Mouse (Mus musculus) liver, adult 2 months (tissue): ENCODE measurements around the gene Ppp4r1. TPM values are rescaled to one million over a fixed set of nuclear protein-coding genes. Genes with fewer than 3 reads are reported as not detected.

ENCODE experiments used
- DNase-seq: peaks from one replicate; pipeline ENCODE4 v3.0.0-alpha.2; 2011; ENCODE audit warnings: low read depth, low spot score; ENCODE audit errors: extremely low read depth
- H3K27ac ChIP-seq: fragments of 200-500 bp; replicated peaks from 2 replicates; pipeline ENCODE4 v1.5.1; 2012; ENCODE audit warnings: low read depth, mild to moderate bottlenecking, control low read depth, inconsistent platforms, low read length; ENCODE audit not compliant: insufficient read depth
- H3K27me3 ChIP-seq: fragments of 200-500 bp; 2 replicates; pipeline ENCODE4 v1.6.1; 2012; ENCODE audit warnings: mild to moderate bottlenecking, moderate library complexity, low read length, inconsistent platforms; ENCODE audit not compliant: control insufficient read depth, insufficient read depth
- H3K36me3 ChIP-seq: fragments of 200-500 bp; 2 replicates; pipeline ENCODE4 v1.6.1; 2012; ENCODE audit warnings: low read length, inconsistent platforms; ENCODE audit not compliant: control insufficient read depth, insufficient read depth
- H3K4me1 ChIP-seq: fragments of 200-500 bp; 2 replicates; pipeline ENCODE4 v1.6.1; 2011; ENCODE audit warnings: low read length; ENCODE audit not compliant: control insufficient read depth, insufficient read depth
- H3K4me3 ChIP-seq: fragments of 200-500 bp; 2 replicates; pipeline ENCODE4 v1.5.1; 2011; ENCODE audit warnings: low read depth, mild to moderate bottlenecking, control low read depth, low read length, moderate library complexity; ENCODE audit not compliant: insufficient read depth
- H3K79me2 ChIP-seq: fragments of 200-500 bp; 2 replicates; pipeline ENCODE4 v1.6.1; 2012; ENCODE audit warnings: inconsistent platforms, mild to moderate bottlenecking, low read length, moderate library complexity; ENCODE audit not compliant: control insufficient read depth, insufficient read depth
- H3K9ac ChIP-seq: fragments of 200-500 bp; 2 replicates; pipeline ENCODE4 v1.6.1; 2012; ENCODE audit warnings: low read depth, mild to moderate bottlenecking, control low read depth, inconsistent platforms, low read length
- CTCF ChIP-seq: fragments of 200-500 bp; IDR thresholded peaks from 2 replicates; pipeline ENCODE4 v1.5.1; 2011; ENCODE audit warnings: low read depth, low read length, control low read depth
- POLR2A ChIP-seq: fragments of 200-500 bp; IDR thresholded peaks from 2 replicates; pipeline ENCODE4 v1.6.1; 2011; ENCODE audit warnings: low read length, control low read depth; ENCODE audit not compliant: insufficient read depth; ENCODE audit errors: extremely low read depth
- WGBS: fragments of 180-500 bp; shearing (Covaris S2); methylation state at CpG from one replicate; pipeline ENCODE4 v1.1.7; 2018; 5-methylcytosine and 5-hydroxymethylcytosine counted together
- polyA plus RNA-seq: library from polyadenylated mRNA; depleted of rRNA; stranded (reverse); fragments of >200 nt; gene quantifications from 2 replicates; pipeline ENCODE4 v1.2.3, GENCODE M21; 2012
- total RNA-seq: library from RNA; depleted of rRNA; stranded (reverse); fragments of >200 nt; gene quantifications from 2 replicates; pipeline ENCODE4 v1.2.3, GENCODE M21; 2014

Ppp4r1 gene
- total and polyA plus RNA-seq, 2 experiments = 12.6 to 15.1 TPM

DNA sequence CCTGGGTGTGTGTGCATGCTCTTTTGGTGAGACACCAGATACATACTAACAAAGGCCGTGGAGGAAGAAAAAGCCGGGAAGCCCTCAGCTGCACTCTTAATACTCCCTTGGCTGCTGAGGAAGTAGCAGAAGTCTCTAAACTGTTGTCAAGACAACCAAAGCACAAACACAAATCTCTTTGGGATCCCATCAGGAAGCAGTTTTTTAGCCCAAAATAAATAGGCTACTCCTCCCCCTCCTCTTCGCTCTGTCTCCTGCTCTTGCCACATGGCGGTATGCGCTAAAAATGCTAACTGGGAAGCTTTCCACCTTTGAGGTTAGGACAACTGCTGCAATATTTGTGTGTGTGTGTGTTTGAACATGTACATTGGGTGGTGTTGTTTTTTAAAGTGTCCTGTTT is 13.9 kb upstream of the Ppp4r1 start:
- H3K79me2 ChIP-seq = peaks cover 5% of the 10 kb centered on the region; the same call in 1 of the 2 replicates
- DNase-seq = peak; percentile 26
- 44% methylated on average over 5 of the region's 5 CpGs for WGBS
- H3K4me1 ChIP-seq = peaks cover 5% of the 10 kb centered on the region; the same call in 1 of the 2 replicates
- no peak for TF ChIP-seq POLR2A
- TF ChIP-seq CTCF = no peak
- no peak overlapping the region for H3K4me3 ChIP-seq
- no peaks in the 10 kb centered on the region for H3K36me3 ChIP-seq
- H3K27me3 ChIP-seq = no peaks in the 10 kb centered on the region
- no peak overlapping the region for H3K9ac ChIP-seq
- H3K27ac ChIP-seq = 0 out of 2 replicates have a peak overlapping the region, but pooled peaks have one; percentile 35

DNA sequence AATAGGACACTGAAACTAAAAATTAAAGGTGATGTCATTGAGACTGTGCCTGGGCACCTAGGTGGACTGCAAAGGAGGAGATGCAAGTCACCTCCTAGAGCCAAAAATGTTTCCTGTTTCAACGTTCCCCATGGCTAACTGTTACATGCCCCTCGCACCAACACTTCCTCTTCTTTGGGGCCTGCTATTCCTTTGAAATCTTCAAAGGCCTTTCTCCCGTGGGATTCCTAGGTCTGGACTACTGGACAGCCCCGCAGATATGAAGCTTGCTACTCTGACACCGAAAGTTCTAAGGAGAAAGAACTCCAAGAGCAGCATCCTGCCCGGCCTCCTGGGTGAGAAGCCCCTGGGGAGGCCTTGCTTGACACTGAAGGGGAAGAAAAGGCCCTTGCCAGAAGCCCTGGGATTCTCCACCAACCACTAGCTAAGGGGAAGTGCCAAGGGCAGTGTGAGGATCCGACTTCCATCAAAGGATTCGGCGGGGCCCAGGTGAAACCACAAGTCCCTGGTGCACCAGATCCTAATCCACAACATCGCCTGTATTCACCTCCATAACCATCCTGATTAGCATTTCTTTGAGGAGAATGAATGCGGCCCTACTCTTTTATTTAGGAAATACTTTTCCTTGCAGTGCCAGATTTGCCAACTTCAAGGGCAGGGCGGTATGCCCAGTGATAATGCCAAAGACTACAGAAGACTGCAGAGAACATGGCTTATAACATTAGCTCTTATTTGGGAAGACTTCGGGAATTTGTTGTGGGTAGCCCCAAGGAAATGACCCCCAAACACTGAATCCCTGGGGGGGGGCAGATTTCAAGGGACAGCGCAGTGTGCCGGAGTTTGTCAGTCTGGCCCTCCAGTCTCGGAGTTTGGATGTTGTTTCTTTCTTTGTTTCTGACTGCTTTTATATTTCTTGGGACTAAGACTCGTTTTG is 11.1 kb upstream of the Ppp4r1 start:
- 55% methylated on average over 17 of the region's 17 CpGs for WGBS
- peaks cover 11% of the 10 kb centered on the region for H3K4me1 ChIP-seq
- 0 out of 2 replicates have a peak overlapping the region, but pooled peaks have one; percentile 85 for H3K9ac ChIP-seq
- no peak for DNase-seq
- H3K27me3 ChIP-seq = no peaks in the 10 kb centered on the region
- H3K79me2 ChIP-seq = peaks cover 5% of the 10 kb centered on the region; the same call in 1 of the 2 replicates
- peak overlapping the region; percentile 86 for H3K4me3 ChIP-seq
- TF ChIP-seq POLR2A (no peak), CTCF (no peak)
- no peak overlapping the region for H3K27ac ChIP-seq
- H3K36me3 ChIP-seq = no peaks in the 10 kb centered on the region

GRCm38 (mm10) chr17:65771951-65772934 is 10.1 kb upstream of the Ppp4r1 start, which contains the start of gene Rab31:
Rab31 (minus strand) TSS chr17:65772752.
- Histone ChIP-seq H3K79me2 (peaks cover 5% of the 10 kb centered on the region; the same call in 1 of the 2 replicates), H3K27me3 (no peaks in the 10 kb centered on the region), H3K27ac (peak within 1 kb of the TSS; percentile 39; the same call in 1 of the 2 replicates), H3K4me1 (peaks cover 11% of the 10 kb centered on the region), H3K36me3 (no peaks in the 10 kb centered on the region), H3K4me3 (peak within 1 kb of the TSS; percentile 86), H3K9ac (peak within 1 kb of the TSS; percentile 85)
- peak; percentile 26 for DNase-seq
- WGBS = 2% methylated on average over 75 of the region's 75 CpGs
- no peak for TF ChIP-seq CTCF
- 0 out of 2 replicates have a peak, but pooled peaks have one; percentile 25 for TF ChIP-seq POLR2A

- Histone ChIP-seq H3K36me3 (no peaks in the 10 kb centered on the region), H3K9ac (no peak overlapping the region), H3K27ac (no peak overlapping the region), H3K27me3 (no peaks in the 10 kb centered on the region), H3K4me3 (no peak overlapping the region), H3K4me1 (peaks cover 8% of the 10 kb centered on the region), H3K79me2 (peaks cover 5% of the 10 kb centered on the region; the same call in 1 of the 2 replicates)
- TF ChIP-seq POLR2A (no peak), CTCF (peak; percentile 29; the same call in 1 of the 2 replicates)
- 54% methylated on average over 4 of the region's 4 CpGs for WGBS
- DNase-seq = peak; percentile 55
Measured at GRCm38 (mm10) chr17:65773617-65774016, 8.8 kb upstream of the Ppp4r1 start.

GRCm38 (mm10) chr17:65774439-65774838 is 7.9 kb upstream of the Ppp4r1 start:
- no peak for DNase-seq
- Histone ChIP-seq H3K4me3 (no peak overlapping the region), H3K79me2 (peaks cover 5% of the 10 kb centered on the region; the same call in 1 of the 2 replicates), H3K9ac (no peak overlapping the region), H3K27ac (no peak overlapping the region), H3K27me3 (no peaks in the 10 kb centered on the region), H3K36me3 (no peaks in the 10 kb centered on the region), H3K4me1 (peaks cover 8% of the 10 kb centered on the region)
- WGBS = 60% methylated on average over 7 of the region's 7 CpGs
- no peak for TF ChIP-seq POLR2A
- no peak for TF ChIP-seq CTCF
